Mouse (Mus musculus): Measurements from ENCODE around the gene Gm20517.
"Not testable (repeated sequence)": the region's sequence is repeated elsewhere in the genome, so short reads cannot be mapped to it uniquely, and the experiment has no call there.

Gm20517 gene

DNA sequence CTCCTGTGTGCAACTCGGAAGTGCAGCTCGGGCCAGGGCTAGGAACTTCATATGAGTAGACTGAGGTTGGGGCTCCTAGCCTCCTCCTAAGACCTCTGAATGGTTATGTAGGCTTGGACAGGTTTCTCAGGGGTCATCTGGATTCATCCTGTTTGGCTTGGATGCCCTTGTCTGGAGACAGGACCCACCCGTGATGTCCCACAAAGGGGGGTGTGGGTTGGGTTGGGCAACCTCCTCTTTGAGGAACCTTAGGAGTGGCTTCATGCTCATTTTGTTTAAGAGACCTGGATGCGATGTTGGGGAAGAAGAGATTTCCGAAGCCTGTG lies 14.6 kb upstream of the Gm20517 start:
- peak; percentile 60 for DNase-seq (ENCODE audit: low read depth, low spot score)

DNA sequence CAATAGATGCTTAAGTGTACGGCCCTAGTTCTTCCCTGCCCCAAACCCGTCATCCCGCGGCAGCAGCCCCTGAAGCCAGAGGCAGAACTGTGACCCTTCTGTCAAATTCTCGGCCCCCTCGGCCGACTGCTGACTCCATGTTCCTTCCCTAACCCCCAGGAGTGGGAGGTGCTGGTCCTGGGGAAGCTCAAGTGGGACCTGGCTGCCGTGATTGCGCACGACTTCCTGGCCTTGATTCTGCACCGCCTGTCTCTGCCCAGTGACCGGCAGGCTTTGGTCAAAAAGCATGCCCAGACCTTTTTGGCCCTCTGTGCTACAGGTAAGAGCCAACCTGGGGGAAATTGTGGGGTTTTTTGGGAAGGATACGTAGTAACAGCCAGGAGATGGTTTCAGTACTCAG lies 14.1 kb upstream of the Gm20517 start:
- DNase-seq (ENCODE audit: low read depth, low spot score), result peak; percentile 43

DNA sequence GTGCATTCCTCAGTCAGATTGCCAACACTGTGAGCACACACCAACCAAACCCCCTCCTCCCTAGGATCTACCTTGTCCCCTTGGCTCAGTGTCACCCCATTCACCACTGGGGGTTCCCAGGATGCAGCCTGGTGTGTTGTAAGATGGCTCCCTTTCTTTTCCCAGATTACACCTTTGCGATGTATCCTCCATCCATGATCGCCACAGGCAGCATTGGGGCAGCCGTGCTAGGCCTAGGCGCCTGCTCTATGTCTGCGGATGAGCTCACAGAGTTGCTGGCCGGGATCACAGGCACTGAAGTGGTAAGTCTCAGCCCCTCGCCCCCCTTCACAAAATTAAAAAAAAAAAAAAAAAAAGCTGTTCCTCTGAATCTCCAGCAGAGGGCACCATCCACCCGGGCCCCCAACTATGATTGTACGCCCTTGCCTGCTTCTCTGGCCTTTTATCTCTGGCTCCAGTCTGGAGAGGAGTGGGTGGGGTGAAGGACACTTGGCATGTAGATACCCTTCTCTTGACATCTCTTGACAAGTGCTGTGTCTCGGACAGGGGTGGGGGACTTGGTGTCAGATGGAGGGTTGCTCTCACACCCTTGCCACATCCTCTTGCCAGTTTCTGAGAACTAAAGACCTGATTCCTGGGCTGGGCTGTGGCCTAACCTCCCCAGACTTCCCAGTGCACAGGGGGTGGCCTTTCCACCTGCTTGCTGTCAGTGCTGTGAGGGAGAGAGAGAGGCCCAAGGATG lies 13.4 kb upstream of the Gm20517 start:
- DNase-seq (ENCODE audit: low read depth, low spot score), result peak; percentile 89

DNA sequence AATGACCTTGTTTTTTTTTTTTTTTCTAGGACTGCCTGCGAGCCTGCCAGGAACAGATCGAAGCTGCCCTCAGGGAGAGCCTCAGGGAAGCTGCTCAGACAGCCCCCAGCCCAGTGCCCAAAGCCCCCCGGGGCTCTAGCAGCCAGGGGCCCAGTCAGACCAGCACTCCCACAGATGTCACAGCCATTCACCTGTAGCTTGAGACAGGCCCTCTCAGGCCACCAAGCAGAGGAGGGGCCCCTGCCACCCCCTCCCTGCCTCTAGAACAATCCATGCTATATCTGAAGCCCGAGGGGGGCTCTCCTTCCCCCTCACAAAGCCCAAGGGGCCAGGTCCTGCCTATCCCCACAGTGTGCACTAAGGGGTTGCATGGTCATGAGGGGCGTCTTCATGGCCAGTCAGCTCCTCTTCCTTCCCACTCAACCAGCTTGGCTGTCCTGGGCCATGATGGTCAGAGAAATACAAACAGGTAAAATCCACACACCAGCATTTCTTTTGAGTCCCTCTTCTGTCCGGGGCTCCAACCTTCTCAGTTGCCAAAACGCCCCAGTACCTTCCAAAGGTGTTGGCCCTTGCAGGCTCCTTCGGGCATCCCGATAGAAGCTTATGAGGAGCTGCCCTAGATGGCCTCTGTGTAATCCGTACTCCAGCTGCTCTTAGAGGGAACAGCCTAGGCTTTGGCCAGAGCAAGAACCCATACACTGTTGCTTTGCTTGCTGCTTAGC lies 12.6 kb upstream of the Gm20517 start:
- DNase-seq (ENCODE audit: low read depth, low spot score), result not testable (repeated sequence)

DNA sequence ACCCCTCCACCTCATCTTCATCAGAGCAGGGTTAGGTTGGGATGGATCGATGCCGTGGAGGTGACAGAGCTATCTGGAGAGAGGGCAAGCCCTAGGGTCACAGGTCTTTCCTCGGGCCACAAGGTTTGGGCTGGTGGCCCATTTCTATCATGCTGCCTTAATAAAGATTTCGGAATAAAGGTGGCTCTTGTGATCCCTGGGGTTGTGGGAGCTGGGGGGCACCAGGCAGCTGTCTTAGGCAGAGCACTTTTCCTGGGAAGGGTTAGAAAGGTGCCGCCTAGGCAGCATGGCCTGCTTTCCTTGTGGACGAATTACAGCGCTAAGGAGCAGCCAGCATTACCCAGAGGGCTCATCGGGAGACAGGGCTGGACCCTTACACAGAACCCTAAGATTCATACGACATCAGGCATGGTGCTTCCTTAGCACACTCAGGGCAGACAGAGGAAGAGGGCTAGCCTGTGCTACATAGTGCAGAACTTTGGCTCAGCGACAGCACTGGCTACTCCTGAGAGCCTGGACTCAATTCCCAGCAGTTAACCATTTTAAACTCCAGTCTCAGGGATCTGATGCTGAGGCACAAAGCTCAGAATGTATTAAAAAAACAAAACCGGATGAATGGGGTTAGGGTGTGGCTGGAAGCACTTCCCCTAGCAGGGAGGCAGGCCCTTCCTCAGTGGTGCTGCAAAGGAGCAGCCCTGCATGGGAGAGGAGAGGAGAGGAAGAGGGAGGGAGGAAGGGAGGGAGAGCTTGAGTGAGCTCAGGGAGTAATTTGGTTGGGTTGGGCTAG lies 11.7 kb upstream of the Gm20517 start:
- peak; percentile 59 for DNase-seq (ENCODE audit: low read depth, low spot score)

DNA sequence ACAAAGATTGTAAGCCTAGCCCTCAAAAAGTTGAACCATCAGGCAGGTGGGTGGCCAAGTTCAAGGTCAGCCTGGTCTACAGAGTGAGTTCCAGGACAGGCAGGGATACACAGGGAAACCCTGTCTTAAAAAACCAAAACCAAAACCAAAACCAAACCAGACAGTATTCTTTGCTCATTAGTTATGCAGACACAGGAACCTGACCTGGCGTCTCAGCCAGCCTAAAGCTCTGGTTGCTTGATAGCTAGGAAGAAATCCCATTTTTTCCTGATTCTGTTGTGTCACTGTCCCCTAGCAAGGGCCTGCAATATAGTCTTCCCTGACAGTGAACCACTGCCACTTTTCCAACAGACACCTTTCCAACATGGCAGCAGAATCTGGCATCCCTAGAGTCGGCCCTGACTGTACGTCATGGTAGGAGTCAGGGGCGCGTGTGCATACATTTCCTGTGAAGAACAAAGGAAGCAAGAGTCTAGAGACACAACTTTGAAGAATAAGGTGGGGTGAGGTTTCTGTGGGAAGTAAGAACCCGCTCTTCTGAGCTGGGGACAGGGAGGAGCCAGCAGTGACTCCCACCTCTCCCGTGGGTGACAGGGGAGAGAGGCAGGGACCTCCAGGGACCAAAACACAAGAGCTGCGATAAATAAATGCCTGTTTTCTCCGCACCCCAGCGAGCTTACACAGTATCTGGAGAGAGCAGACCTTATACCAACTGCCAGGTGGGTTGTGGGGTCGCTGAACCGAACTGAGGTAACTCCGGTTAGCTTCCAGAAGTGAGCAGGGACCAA lies 10.6 kb upstream of the Gm20517 start:
- no peak for DNase-seq (ENCODE audit: low read depth, low spot score)

DNA sequence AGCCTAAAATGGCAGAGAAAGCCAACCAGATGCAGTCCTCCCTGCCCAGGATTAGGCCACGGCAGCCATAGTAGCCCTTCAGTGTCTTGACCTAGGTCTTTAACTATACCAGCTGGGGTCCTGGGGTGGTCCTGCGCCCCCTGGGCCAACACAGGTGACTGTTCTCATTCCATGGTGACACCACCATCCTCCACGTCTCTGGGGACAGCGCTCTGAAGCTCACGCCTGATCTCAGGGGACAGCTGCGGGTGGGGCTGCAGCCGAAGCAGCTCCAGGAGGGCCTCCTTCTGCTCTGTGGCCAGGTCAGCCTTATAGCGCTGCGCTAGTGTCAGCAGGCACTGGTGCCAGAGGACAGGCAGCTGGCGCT lies 10.0 kb upstream of the Gm20517 start:
- no peak for DNase-seq (ENCODE audit: low read depth, low spot score)

DNA sequence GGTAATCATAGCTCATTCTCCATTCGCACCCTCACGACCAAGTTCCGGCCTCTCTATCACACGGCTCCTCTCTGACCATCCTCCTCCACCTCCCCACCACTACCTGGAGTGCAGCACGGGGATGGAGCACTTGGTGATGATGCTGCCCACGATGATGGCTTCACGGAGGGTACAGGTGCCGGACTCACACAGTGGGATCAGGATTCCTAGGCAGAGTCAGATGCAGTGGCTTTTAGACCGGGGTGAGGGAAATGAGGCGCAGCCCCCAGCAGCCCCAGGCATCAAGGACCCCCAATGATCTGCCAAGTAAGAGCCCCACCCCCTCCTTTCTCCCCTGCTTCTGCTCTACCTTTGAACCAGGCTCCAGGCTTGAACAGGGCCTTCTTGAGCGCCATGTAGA lies 9.1 kb upstream of the Gm20517 start:
- DNase-seq (ENCODE audit: low read depth, low spot score), result no peak

DNA sequence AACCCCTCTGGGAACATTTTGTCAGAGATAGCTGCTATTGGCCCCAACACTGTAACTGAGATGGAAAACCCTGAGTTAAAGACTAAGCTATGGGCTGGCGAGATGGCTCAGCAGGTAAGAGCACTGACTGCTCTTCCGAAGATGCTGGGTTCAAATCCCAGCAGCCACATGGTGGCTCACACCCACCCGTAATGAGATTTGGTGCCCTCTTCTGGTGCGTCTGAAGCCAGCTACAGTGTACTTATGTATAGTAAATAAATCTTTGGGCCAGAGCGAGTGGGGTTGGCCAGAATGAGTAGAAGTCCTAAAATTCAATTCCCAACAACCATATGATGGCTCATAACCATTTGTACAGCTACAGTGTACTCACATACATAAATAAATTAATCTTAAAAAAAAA lies 5.2 kb upstream of the Gm20517 start:
- peak; percentile 56 for DNase-seq (ENCODE audit: low read depth, low spot score)

DNA sequence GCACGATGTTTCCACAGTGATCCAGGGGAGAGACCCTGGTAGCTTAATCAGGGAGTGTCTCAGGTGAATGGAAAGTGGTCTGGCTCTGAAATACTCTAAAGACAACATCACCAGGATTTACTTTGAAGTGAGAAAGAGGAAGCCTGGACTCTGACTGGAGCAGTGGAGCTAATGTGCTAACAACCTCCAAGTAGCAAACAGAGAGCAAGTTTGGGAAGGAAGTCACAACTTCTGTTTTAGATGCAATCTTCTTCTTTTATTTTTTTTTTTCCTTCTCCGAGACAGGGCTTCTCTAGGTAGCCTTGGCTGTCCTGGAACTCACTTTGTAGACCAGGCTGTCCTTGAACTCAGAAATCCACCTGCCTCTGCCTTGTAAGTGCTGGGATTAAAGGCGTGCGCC lies 2.2 kb upstream of the Gm20517 start:
- DNase-seq (ENCODE audit: low read depth, low spot score), result no peak

DNA sequence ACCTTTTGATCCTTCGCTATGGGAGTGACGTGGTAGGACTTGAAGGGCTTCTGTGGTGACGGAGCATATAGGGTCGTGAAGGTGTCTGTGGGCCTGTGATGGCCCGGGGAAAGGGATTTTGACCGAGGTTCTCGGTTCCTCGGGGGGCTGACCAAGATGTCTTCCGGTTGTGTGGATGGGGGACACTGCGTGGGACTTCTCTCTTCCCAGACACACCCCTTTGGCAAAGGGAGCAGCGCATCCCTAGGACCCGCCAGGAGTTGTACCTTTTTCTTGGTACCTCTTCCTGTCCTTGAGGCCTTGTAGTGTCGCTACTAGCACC lies 233 bp downstream of the Gm20517 start:
- DNase-seq (ENCODE audit: low read depth, low spot score), result no peak

DNA sequence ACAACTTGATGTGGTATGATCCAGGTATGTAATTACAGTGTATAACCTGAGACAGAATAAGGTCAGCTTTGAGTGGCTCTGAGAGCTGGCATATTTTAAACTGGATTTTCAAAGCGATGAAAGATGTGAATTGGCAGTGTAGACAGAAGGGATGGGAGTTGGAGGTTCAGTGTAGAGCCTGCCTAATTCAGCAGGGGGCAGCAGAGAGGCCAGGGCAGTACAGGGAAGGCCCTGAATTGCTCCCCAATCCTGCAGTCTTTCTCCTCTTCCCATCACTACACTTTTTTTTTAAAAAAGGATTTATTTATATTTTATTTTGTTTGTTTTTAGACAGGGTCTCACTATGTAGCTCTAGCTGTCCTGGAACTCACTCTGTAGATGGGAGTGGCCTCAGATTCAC lies 2.6 kb downstream of the Gm20517 start:
- DNase-seq (ENCODE audit: low read depth, low spot score), result peak; percentile 56

DNA sequence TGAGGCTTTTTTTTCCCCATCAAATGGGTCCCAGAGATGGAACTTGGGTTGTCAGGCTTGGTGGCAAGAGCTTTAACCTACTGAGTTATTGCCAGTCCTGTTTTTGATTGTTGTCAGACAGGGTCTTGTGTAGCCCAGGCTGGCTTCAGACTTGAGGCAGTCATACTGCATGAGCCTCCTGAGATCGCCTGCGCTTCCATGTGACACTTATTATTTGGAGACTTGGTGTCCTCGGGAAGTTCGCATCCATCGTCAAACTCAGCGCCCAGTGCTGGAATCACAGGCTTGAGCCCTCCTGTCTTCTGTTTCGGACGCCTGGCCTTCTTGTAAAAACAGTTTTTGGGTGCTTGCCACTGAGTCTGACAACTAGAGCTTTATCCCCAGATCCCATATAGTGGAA lies 4.7 kb downstream of the Gm20517 start:
- DNase-seq (ENCODE audit: low read depth, low spot score), result no peak

DNA sequence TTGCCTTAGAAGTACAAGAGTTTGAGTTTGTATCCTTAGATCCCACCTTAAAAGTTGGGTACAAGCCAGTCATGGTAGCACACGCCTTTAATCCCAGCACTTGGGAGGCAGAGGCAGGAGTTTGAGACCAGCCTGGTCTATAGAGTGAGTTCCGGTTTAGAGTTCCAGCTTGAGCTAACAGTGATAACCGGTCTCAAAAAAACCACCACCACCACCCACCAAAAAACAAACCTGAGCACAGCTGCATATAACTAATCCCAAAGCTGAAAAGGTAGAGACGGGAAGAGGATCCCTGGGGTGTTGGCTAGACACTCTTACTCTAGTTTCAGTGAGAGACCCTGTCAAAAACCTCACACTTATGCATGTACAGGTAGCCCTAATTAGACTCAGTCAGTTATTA lies 5.3 kb downstream of the Gm20517 start:
- DNase-seq (ENCODE audit: low read depth, low spot score), result no peak

DNA sequence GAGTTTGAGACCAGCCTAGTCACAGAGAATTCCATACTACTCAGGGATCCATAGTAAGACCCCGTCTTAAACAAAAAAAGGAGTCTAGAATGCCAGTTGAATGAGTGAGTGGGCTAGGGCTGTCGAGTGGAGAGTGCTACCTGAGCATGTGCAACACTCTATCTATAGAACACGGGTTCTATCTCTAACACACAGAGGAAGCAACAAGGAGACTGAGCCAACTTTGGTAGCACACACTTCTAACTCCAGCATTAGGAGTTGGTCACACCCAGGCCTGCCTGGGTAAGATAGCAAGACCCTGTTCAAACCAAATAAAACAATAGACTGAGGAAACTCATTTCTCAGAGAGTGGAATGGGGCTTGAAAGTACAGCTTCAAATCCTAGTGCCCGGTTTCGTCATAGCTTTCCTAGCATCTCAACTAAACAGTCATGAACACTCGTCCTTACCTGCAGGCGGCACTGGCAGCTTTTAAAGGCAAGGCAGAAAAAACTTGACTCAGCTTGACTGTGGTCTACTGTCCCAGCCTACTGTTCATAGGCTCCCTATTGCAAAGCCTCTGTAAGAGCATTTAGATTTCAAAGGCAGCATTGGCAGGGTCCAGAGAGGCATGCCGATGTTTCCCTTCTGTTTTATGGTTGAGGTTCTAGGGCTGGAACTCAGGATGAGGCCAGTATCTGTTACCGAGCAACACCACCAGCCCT lies 6.4 kb downstream of the Gm20517 start:
- no peak for DNase-seq (ENCODE audit: low read depth, low spot score)

DNA sequence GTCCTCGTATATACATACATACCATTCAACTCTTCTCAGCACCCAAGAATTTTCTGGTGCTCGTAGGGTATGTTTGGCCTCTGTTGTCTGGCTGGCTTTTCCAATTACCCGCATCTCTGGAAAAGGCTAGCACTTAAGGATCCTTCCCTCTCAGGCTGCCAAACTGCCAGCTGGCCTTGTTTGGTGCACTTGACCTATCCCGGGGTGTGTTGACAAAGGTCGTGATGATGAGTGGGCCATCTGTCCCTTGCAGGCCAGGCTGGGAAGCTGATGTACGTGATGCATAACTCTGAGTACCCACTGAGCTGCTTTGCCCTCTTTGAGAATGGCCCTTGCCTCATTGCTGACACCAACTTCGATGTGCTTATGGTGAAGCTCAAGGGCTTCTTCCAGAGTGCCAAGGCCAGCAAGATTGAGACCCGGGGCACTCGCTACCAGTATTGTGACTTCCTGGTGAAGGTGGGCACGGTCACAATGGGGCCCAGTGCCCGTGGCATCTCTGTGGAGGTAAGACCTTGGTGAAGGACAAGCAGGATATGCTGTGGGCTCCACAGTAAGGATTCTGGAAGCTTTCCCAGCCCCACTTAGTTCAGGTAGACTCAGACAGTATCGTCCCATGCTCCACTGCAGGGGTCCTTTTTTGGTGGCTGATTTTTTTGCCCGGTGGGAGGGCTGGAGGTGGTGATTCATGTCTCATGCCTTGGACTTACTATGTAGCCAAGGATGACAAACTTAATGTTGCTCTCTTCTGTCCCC lies 7.3 kb downstream of the Gm20517 start:
- no peak for DNase-seq (ENCODE audit: low read depth, low spot score)

DNA sequence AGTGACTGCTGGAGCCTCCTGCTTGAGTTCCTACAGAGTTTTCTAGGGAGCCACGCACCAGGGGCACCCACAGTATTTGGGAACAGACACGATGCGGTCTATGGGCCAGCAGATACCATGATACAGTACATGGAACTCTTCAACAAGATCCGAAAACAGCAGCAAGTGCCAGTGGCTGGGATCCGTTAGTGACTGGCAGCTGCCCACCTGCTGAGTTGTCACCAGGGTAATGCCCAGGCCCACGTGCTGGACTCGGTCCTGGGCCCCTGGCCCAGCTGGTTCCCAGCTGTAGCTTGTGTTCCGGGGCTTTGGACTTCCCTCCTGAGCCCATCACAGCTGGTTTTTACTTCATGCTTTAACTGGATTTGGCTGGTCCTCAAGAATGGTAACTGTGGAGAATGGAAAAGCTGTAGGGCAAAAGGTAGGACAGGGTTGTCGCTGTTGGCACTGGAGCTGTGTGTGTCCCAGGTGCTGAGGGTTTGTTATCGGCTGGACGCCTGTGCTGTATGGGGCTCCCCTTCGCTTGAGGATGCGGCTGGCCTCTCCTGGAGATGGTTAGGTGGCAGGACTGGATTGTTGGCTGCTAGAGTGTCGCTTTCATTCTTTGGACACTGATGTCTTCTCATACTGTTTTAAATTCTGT lies 11.6 kb downstream of the Gm20517 start:
- no peak for DNase-seq (ENCODE audit: low read depth, low spot score)

DNA sequence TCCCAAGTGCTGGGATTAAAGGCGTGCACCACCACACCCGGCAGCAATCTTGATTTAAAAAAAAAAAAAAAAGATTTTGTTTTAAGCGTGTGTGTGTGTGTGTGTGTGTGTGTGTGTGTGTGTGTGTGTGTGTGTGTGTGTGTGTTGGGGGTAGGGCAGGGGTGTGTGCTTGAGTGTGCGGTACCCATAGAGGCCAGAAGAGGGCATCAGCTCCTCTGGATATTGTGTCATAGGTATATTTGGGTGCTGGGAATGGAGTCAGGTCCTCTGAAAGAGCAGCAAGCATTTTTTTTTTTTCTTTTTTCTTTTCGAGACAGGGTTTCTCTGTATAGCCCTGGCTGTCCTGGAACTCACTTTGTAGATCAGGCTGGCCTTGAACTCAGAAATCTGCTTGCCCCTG lies 13.2 kb downstream of the Gm20517 start:
- DNase-seq (ENCODE audit: low read depth, low spot score), result peak; percentile 72

DNA sequence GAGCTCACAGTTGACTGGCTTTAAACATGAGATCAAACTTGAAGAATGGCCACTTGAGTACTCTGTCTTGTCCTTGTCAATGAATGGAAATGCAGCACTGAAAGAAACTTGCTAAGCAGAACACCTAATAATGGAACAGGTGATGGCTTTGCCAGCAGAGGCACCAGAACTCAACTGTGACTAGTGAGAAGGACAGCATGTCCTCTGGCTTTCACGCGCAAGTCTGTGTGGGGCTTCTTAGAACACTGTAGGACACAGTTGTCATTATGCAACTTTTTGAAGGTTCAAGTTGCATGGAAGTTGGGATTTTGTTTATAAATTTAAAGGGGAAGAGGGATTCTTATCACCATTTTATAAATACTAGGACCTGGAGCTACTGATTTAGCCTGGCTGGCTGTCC lies 13.7 kb downstream of the Gm20517 start:
- no peak for DNase-seq (ENCODE audit: low read depth, low spot score)

DNA sequence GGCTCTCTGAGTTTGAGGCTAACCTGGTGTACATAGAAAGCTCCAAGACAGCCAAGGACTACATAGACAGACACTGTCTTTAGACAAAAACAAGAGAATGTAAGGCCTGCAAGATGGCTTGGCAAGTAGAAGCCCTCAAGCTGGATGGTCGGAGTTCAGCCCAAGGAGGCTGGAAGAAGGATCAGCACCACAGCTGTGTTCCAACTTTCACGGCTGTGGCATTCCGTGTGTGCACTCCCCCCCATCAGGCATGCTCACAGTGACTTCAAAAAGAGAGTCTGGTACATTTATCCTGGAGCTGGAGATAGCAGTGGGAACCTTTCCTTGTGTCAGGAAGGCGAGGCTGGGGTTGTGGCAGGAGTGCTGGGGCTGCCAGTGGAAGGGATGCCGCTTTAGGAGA lies 14.6 kb downstream of the Gm20517 start:
- no peak for DNase-seq (ENCODE audit: low read depth, low spot score)
